Mouse (Mus musculus) midbrain, embryonic 16.5 days (tissue): ENCODE data around the gene Gm14214. TPM values are rescaled to one million over a fixed set of nuclear protein-coding genes. Genes with fewer than 3 reads are reported as not detected.

ENCODE experiments used
- ATAC-seq: fragments of 200-750 bp; cut with Nextera tagmentation; 2 replicates; pipeline ENCODE4 v1.8.0; 2017; ENCODE audit warnings: moderate TSS enrichment
- H3K27ac ChIP-seq: fragments of 300-500 bp; sonication (generic); 2 replicates; pipeline ENCODE4 v1.5.1; 2014; ENCODE audit warnings: mild to moderate bottlenecking, low read length, mixed read lengths
- H3K27me3 ChIP-seq: fragments of 300-500 bp; sonication (generic); 2 replicates; pipeline ENCODE4 v1.6.1; 2014; ENCODE audit warnings: low read depth, low read length, mixed read lengths; ENCODE audit not compliant: control insufficient read depth, insufficient read depth
- H3K36me3 ChIP-seq: fragments of 300-500 bp; sonication (generic); 2 replicates; pipeline ENCODE4 v1.6.1; 2014; ENCODE audit warnings: mild to moderate bottlenecking, low read length, moderate library complexity, mixed read lengths; ENCODE audit not compliant: control insufficient read depth, insufficient read depth
- H3K4me1 ChIP-seq: fragments of 300-500 bp; sonication (generic); 2 replicates; pipeline ENCODE4 v1.6.1; 2014; ENCODE audit warnings: mild to moderate bottlenecking, low read length, mixed read lengths; ENCODE audit not compliant: control insufficient read depth, insufficient read depth
- H3K4me2 ChIP-seq: fragments of 300-500 bp; sonication (generic); 2 replicates; pipeline ENCODE4 v1.6.1; 2014; ENCODE audit warnings: mild to moderate bottlenecking, low read length, mixed read lengths
- H3K4me3 ChIP-seq: fragments of 300-500 bp; sonication (generic); 2 replicates; pipeline ENCODE4 v1.5.1; 2014; ENCODE audit warnings: low read depth, mild to moderate bottlenecking, low read length, moderate library complexity, mixed read lengths
- H3K9ac ChIP-seq: fragments of 300-500 bp; sonication (generic); 2 replicates; pipeline ENCODE4 v1.6.1; 2014; ENCODE audit warnings: low read depth, low read length, mixed read lengths
- H3K9me3 ChIP-seq: fragments of 300-500 bp; sonication (generic); replicated peaks from 2 replicates; pipeline ENCODE4 v1.6.1; 2014; ENCODE audit warnings: mild to moderate bottlenecking, low read length, mixed read lengths; ENCODE audit not compliant: control insufficient read depth, poor library complexity, severe bottlenecking
- WGBS: fragments of 180-500 bp; shearing (Covaris S2); extraction: QIAGEN DNeasy Blood & Tissue Kit; methylation state at CpG from one replicate; pipeline ENCODE4 v1.1.7; 2014; 5-methylcytosine and 5-hydroxymethylcytosine counted together
- polyA plus RNA-seq: library from polyadenylated mRNA; unstranded; fragments of >200 nt; fragmentation: Nextera tagmentation; extraction: Ambion mirVana; gene quantifications from 2 replicates; pipeline ENCODE4 v1.2.1, GENCODE M21; 2015

Gene Gm14214
- not detected in 2 replicates for polyA plus RNA-seq

GRCm38 (mm10) chr2:154769930-154770329 is at the start of gene Gm14214:
Gene Gm14214 (minus strand): TSS chr2:154770030.
- H3K4me1 ChIP-seq = no peaks in the 10 kb centered on the region
- no peak within 1 kb of the TSS for H3K9ac ChIP-seq
- no peaks in the 10 kb centered on the region for H3K36me3 ChIP-seq
- no peak within 1 kb of the TSS for H3K4me2 ChIP-seq
- ATAC-seq = no peak
- no peak within 1 kb of the TSS for H3K27ac ChIP-seq
- no peaks in the 10 kb centered on the region for H3K9me3 ChIP-seq
- H3K27me3 ChIP-seq = no peaks in the 10 kb centered on the region
- no peak within 1 kb of the TSS for H3K4me3 ChIP-seq

GRCm38 (mm10) chr2:154818599-154818998 is 48.8 kb upstream of the Gm14214 start:
- Histone ChIP-seq H3K4me2 (no peak overlapping the region), H3K9ac (no peak overlapping the region), H3K4me3 (no peak overlapping the region), H3K27me3 (no peaks in the 10 kb centered on the region), H3K4me1 (peaks cover 14% of the 10 kb centered on the region), H3K36me3 (no peaks in the 10 kb centered on the region), H3K27ac (no peak overlapping the region), H3K9me3 (no peaks in the 10 kb centered on the region)
- WGBS = 83% methylated on average over 1 of the region's 1 CpGs
- ATAC-seq = no peak

DNA sequence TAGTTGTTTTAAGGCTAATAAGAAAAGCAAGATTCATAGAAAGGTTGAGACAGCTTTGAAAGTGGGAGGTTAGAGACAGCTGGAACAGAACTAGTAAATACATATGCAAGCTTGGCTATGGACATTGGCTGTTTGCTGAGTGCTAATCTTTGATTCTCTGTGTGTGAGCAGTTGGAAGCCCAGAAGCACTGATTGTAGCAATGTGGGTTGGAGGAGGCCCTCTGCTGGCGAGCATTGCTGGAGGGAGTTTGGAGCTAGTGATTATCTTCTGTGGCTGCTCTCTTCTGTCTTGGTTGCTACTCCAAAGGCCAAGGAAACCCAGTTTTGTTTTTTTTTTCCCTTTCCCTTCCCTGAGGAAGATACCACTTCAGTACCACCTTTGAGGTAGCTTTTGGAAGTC is 48.0 kb upstream of the Gm14214 start:
- ATAC-seq = no peak
- Histone ChIP-seq H3K36me3 (no peaks in the 10 kb centered on the region), H3K27ac (no peak overlapping the region), H3K4me1 (peaks cover 14% of the 10 kb centered on the region), H3K9me3 (no peaks in the 10 kb centered on the region), H3K27me3 (no peaks in the 10 kb centered on the region), H3K9ac (no peak overlapping the region), H3K4me2 (no peak overlapping the region), H3K4me3 (no peak overlapping the region)
- WGBS = 27% methylated on average over 1 of the region's 1 CpGs

DNA sequence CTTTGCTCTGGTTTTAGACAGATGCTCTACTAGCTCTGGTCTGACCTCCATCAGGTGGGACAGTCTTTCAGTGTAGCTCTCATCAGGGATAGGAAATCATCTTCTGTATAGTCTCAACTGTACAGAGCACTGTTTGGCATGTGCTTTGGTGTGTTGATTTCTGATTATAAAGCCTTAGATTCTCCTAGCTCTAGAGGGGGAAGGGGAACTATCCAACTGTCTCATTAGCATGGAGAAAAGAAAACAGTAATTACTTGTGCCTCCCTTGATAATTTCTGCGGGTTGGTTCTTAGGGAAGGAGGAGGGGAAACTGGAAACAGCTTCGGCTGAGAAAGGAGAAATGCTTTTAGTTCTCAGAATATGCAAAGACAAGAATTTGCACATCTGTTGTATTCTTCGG is 47.3 kb upstream of the Gm14214 start:
- 23% methylated on average over 3 of the region's 3 CpGs for WGBS
- no peak overlapping the region for H3K9ac ChIP-seq
- no peaks in the 10 kb centered on the region for H3K9me3 ChIP-seq
- no peaks in the 10 kb centered on the region for H3K27me3 ChIP-seq
- no peak overlapping the region for H3K4me3 ChIP-seq
- peak; percentile 32; the same call in 1 of the 2 replicates for ATAC-seq
- H3K4me1 ChIP-seq = peaks cover 14% of the 10 kb centered on the region
- no peaks in the 10 kb centered on the region for H3K36me3 ChIP-seq
- peak overlapping the region; percentile 43 for H3K27ac ChIP-seq
- no peak overlapping the region for H3K4me2 ChIP-seq

DNA sequence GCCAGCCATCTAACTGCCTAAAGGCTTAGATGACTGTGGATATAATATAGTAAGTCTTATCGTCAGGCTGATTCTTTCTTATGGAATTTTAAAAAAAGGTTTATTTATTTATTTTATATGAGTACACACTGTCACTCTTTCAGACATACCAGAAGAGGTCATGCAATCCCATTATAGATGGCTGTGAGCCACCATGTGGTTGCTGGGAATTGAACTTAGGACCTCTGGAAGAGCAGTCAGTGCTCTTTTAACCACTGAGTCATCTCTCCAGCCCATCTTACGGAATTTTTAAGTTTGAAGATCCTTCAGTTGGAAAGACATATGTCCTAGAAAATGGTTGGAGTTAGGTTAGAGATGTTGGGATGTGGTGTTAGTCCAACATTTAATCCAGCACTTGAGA is 43.6 kb upstream of the Gm14214 start:
- H3K4me3 ChIP-seq = no peak overlapping the region
- no peak overlapping the region for H3K27ac ChIP-seq
- peaks cover 14% of the 10 kb centered on the region for H3K4me1 ChIP-seq
- no peaks in the 10 kb centered on the region for H3K27me3 ChIP-seq
- no peaks in the 10 kb centered on the region for H3K36me3 ChIP-seq
- no peak overlapping the region for H3K4me2 ChIP-seq
- no peak for ATAC-seq
- WGBS = 88% methylated on average over 2 of the region's 2 CpGs
- no peak overlapping the region for H3K9ac ChIP-seq
- H3K9me3 ChIP-seq = no peaks in the 10 kb centered on the region

GRCm38 (mm10) chr2:154810821-154811220 is 41.0 kb upstream of the Gm14214 start:
- Histone ChIP-seq H3K4me2 (no peak overlapping the region), H3K9ac (no peak overlapping the region), H3K27ac (no peak overlapping the region), H3K9me3 (no peaks in the 10 kb centered on the region), H3K4me3 (no peak overlapping the region), H3K4me1 (no peaks in the 10 kb centered on the region), H3K36me3 (no peaks in the 10 kb centered on the region), H3K27me3 (no peaks in the 10 kb centered on the region)
- 64% methylated on average over 1 of the region's 1 CpGs for WGBS
- ATAC-seq = no peak

DNA sequence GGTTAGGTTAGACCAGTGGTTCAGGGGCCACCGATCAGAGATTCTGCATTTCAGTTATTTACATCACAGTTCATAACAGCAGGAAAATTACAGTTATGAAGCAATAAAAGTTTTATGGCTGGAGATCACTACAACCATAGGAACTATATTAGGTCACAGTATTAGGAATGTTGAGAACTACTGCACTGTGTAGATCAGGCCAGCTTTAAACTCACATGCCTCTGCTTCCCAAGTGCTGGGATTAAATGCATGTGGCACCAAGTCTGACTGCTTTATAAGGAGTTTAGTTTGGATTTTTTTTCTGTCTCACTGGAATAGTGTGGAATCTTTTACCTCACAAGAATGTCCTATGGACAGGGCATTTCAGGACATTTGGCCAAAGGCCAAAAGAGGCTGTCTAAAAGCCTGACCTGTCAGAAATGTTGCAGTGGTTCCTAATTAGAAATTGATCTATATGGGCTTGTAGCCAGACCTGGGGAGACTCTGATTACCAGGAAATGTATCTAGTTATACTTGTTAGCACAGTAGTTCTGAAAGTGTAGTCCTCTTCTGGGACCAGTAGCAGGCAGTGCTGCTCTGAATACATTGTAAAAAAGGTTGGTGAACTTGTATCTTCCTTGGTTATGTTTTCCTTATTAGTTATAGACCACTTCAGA is 39.4 kb upstream of the Gm14214 start:
- no peak for ATAC-seq
- WGBS = 96% methylated on average over 1 of the region's 1 CpGs
- peaks cover under 1% of the 10 kb centered on the region; the same call in 1 of the 2 replicates for H3K4me1 ChIP-seq
- H3K9ac ChIP-seq = no peak overlapping the region
- H3K4me2 ChIP-seq = no peak overlapping the region
- H3K36me3 ChIP-seq = no peaks in the 10 kb centered on the region
- no peaks in the 10 kb centered on the region for H3K27me3 ChIP-seq
- H3K4me3 ChIP-seq = no peak overlapping the region
- H3K27ac ChIP-seq = no peak overlapping the region
- no peaks in the 10 kb centered on the region for H3K9me3 ChIP-seq

DNA sequence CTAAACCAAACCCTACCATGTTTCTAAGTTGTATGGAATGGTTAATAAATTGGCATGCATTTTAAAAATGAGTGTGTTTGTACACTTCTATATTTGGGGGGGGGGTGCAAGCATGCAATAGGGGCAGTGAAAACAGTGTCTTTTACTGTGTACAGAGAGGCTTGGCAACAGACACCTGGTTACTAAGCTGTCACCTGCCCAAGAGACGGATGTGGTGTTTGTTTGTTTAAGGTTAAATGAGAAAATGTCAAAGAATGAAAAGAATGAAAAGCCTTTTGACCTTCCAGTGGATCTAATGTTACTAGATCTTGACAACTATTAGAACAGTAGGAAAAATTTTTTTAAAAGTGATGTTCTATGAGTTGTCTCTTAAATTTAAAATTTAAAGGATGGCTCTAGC is 37.9 kb upstream of the Gm14214 start:
- H3K9ac ChIP-seq = no peak overlapping the region
- ATAC-seq = no peak
- H3K27me3 ChIP-seq = no peaks in the 10 kb centered on the region
- no peak overlapping the region for H3K27ac ChIP-seq
- no peaks in the 10 kb centered on the region for H3K36me3 ChIP-seq
- no peak overlapping the region for H3K4me3 ChIP-seq
- H3K9me3 ChIP-seq = no peaks in the 10 kb centered on the region
- H3K4me2 ChIP-seq = no peak overlapping the region
- WGBS = 72% methylated on average over 1 of the region's 1 CpGs
- peaks cover 4% of the 10 kb centered on the region; the same call in 1 of the 2 replicates for H3K4me1 ChIP-seq

- Histone ChIP-seq H3K4me3 (no peak overlapping the region), H3K4me1 (peaks cover 4% of the 10 kb centered on the region; the same call in 1 of the 2 replicates), H3K27me3 (no peaks in the 10 kb centered on the region), H3K9ac (no peak overlapping the region), H3K36me3 (no peaks in the 10 kb centered on the region), H3K27ac (peak overlapping the region; percentile 38; the same call in 1 of the 2 replicates), H3K9me3 (no peaks in the 10 kb centered on the region), H3K4me2 (no peak overlapping the region)
- no peak for ATAC-seq
- WGBS = 66% methylated on average over 4 of the region's 4 CpGs
Measured at GRCm38 (mm10) chr2:154803845-154804244, 34.0 kb upstream of the Gm14214 start.
